Mouse (Mus musculus) MEL (cell line): ENCODE measurements around the gene Fbxo6.

Experiments
- CTCF ChIP-seq, 3 experiments: IDR thresholded peaks in 2 of 3; conservative IDR thresholded peaks in 1 of 3; 2 replicates each; pipeline ENCODE4 v1.5.1; 2011 to 2012; ENCODE audit warnings: low read length in 3 of 3, low read depth in 2 of 3, mild to moderate bottlenecking in 2 of 3, improper control_type of control experiment in 1 of 3, inconsistent platforms in 1 of 3, mixed read lengths in 1 of 3, moderate library complexity in 1 of 3; ENCODE audit not compliant: control insufficient read depth in 1 of 3, insufficient read depth in 1 of 3, poor library complexity in 1 of 3, severe bottlenecking in 1 of 3
- EP300 ChIP-seq, 2 experiments: IDR thresholded peaks; 2 replicates each; pipeline ENCODE4 v1.6.1; 2011; ENCODE audit warnings: improper control_type of control experiment in 2 of 2, low read length in 2 of 2, low read depth in 1 of 2, mild to moderate bottlenecking in 1 of 2
- ETS1 ChIP-seq: IDR thresholded peaks from 2 replicates; pipeline ENCODE4 v1.6.1; 2012; ENCODE audit warnings: low read depth, mild to moderate bottlenecking, inconsistent platforms, low read length, improper control_type of control experiment, moderate library complexity
- GABPA ChIP-seq: IDR thresholded peaks from 2 replicates; pipeline ENCODE4 v1.6.1; 2012; ENCODE audit warnings: low read depth, mild to moderate bottlenecking, inconsistent platforms, low read length, improper control_type of control experiment, moderate library complexity
- GATA1 ChIP-seq: IDR thresholded peaks from 2 replicates; pipeline ENCODE4 v1.6.1; 2011; ENCODE audit warnings: low read depth, low read length, improper control_type of control experiment
- MXI1 ChIP-seq: IDR thresholded peaks from 2 replicates; pipeline ENCODE4 v1.6.1; 2011; ENCODE audit warnings: mild to moderate bottlenecking, low read depth, low read length, improper control_type of control experiment
- POLR2A ChIP-seq, 2 experiments: IDR thresholded peaks; 2 replicates each; pipeline ENCODE4 v1.6.1; 2011 to 2012; ENCODE audit warnings: low read length in 2 of 2, mild to moderate bottlenecking in 2 of 2, control low read depth in 1 of 2, improper control_type of control experiment in 1 of 2, low read depth in 1 of 2, moderate library complexity in 1 of 2; ENCODE audit not compliant: control insufficient read depth in 1 of 2, insufficient read depth in 1 of 2, poor library complexity in 1 of 2
- RCOR1 ChIP-seq: IDR thresholded peaks from 2 replicates; pipeline ENCODE4 v1.6.1; 2012; ENCODE audit warnings: low read depth, mild to moderate bottlenecking, inconsistent platforms, low read length, improper control_type of control experiment
- TCF12 ChIP-seq: IDR thresholded peaks from 2 replicates; pipeline ENCODE4 v1.6.1; 2014; ENCODE audit warnings: low read depth, mild to moderate bottlenecking, inconsistent platforms, low read length, improper control_type of control experiment, moderate library complexity
- ZNF384 ChIP-seq: IDR thresholded peaks from 2 replicates; pipeline ENCODE4 v1.6.1; 2012; ENCODE audit warnings: low read depth, mild to moderate bottlenecking, inconsistent platforms, low read length, improper control_type of control experiment

GRCm38 (mm10) chr4:148104146-148104545 lies 47.8 kb downstream of the Fbxo6 start:
- TF ChIP-seq RCOR1: no peak
- TF ChIP-seq CTCF (IDR thresholded peaks at IDR 0.05 in 2 of 3, conservative IDR thresholded peaks at IDR 0.05 in 1 of 3; ENCODE audit: control insufficient read depth in 1 of 3, insufficient read depth in 1 of 3, low read depth in 2 of 3, low read length in 3 of 3, poor library complexity in 1 of 3, severe bottlenecking in 1 of 3): no peak
- TF ChIP-seq TCF12: no peak
- no peak for TF ChIP-seq GATA1
- no peak for TF ChIP-seq MXI1
- no peak for TF ChIP-seq GABPA
- no peak for TF ChIP-seq ZNF384
- TF ChIP-seq ETS1: no peak
- TF ChIP-seq EP300 (IDR thresholded peaks at IDR 0.05; ENCODE audit: low read depth in 1 of 2, low read length in 2 of 2): no peak
- no peak for TF ChIP-seq POLR2A (IDR thresholded peaks at IDR 0.05; ENCODE audit: control insufficient read depth in 1 of 2, insufficient read depth in 1 of 2, low read depth in 1 of 2, low read length in 2 of 2, poor library complexity in 1 of 2)
